Mouse (Mus musculus) kidney, postnatal 10 days (tissue): Measurements from ENCODE around the gene Gtf2h4.
A peak's percentile ranks its signal among the peaks of the same experiment; 100 is the strongest.

Source experiments
- DNase-seq: peaks from one replicate; pipeline ENCODE4 v3.0.0; 2021; ENCODE audit warnings: mixed read lengths

Gtf2h4 gene

DNA sequence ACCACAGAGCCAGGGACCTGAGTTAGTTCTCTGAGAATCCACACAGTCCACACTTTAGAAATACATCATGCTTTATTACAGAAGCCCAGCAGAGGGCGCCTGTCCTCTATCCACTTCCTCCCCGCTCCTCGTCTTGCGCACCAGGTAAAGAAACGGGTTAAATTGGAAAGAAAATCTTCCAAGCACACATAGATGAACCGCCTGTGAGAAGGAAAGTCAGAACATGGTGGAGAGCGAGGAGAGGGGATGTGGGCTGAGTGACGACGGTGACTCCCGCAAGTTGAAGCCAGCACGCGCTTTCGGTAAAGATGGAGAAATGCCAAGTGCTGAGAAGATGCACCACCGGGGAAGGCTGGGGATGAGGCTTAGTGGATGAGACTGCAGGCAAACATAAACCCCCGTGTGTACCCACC, 37.8 kb downstream of the Gtf2h4 start:
- DNase-seq = peak; percentile 84

- DNase-seq = no peak
Measured at GRCm38 (mm10) chr17:35635202-35635601, 38.3 kb downstream of the Gtf2h4 start.

DNA sequence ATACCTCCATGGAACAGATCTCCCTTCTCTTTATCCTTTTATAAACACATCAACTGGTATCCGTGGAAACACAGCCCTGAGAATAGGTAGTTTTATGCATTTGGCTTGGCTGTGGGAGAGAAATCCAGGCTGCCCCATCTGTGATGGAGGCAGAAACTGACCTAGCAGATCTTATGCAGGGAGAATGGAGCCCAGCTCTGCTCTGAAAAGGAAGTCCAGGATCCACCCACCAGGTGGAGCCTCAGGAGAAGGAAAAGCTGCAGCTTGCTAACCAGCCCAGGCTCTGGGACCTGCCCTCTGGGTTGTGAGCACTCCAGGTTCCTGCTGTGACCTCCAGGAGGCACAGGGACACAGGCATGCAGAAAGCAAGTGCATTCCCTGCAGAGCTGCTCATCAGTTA, 39.5 kb downstream of the Gtf2h4 start:
- peak; percentile 69 for DNase-seq

DNA sequence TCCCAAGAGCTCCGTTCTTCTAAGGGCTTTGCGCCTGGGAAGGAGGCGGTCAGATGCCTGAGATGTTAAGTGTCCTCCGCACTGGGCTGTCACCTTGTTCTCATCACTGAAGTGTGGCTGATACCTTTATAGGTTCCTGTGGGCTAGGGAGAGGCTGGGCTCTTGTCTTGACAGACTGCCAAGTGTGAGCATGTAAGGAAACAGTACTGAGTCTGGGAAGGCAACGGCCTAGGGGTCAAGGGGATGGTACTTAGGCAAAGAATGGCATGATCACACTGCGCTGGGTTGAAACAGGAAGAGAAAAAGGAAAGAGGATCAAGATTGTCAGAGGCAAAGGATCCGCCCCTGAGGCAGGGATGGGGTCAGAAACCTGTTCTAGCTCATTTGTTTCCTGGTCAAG, 47.0 kb downstream of the Gtf2h4 start, which contains the start of gene Gm9573:
Gene Gm9573 (minus strand): TSS at position 101 of the 400 bp plus-strand sequence.
- no peak for DNase-seq
